Mouse (Mus musculus): ENCODE data around the gene Pitpnc1.

GRCm38 (mm10) chr11:107195334-107195733 is 275.2 kb downstream of the Pitpnc1 start:
- TF ChIP-seq CTCF (IDR thresholded peaks at IDR 0.05; ENCODE audit: low read depth, low read length) (no peak), POLR2A (IDR thresholded peaks at IDR 0.05; ENCODE audit: extremely low read depth, insufficient read depth, low read length) (no peak)
